Mouse (Mus musculus) ovary, adult 2 months (tissue): ENCODE results near the gene Hat1. TPM values are rescaled to one million over a fixed set of nuclear protein-coding genes. Genes with fewer than 3 reads are reported as not detected.

Source experiments
- polyA plus RNA-seq: library from polyadenylated mRNA; depleted of rRNA; stranded (reverse); fragments of >200 nt; gene quantifications from 2 replicates; pipeline ENCODE4 v1.2.3, GENCODE M21; 2012; rRNA removed

Gene Hat1
- polyA plus RNA-seq = 1.6 and 2.9 TPM in 2 replicates

GRCm38 (mm10) chr2:71388951-71389763 lies at the start of gene Hat1:
TSS of gene Hat1 (plus strand) at chr2:71388958.

GRCm38 (mm10) chr2:71367125-71367880 lies 21.5 kb upstream of the Hat1 start, which contains the start of gene Slc25a12:
TSS of gene Slc25a12 (minus strand) at chr2:71367749.

GRCm38 (mm10) chr2:71453161-71453916 lies 64.6 kb downstream of the Hat1 start, which contains the start of gene Metap1d:
TSS of gene Metap1d (plus strand) at chr2:71453276.

Other genes starting within 250 kb of the Hat1 start
- 8.2 and 10.3 TPM in 2 replicates for gene Dync1i2, start 177.3 kb upstream of the Hat1 start, polyA plus RNA-seq
- 37.0 and 40.8 TPM in 2 replicates for gene Slc25a12, start 21.2 kb upstream of the Hat1 start, polyA plus RNA-seq
- 18.9 and 26.8 TPM in 2 replicates for gene Metap1d, start 64.3 kb downstream of the Hat1 start, polyA plus RNA-seq
- gene Dlx1, start 139.2 kb downstream of the Hat1 start, polyA plus RNA-seq = 0.12 and 0.32 TPM in 2 replicates
- gene Dlx2, start 157.8 kb downstream of the Hat1 start, polyA plus RNA-seq = not detected in 2 replicates